Mouse (Mus musculus): ENCODE measurements at regions not wholly inside any gene's neighbourhood (a gene's known extent, or its start where the extent isn't known, plus 50 kb on each side); places are given as distances from the start of the nearest gene placed in this dataset.

DNA sequence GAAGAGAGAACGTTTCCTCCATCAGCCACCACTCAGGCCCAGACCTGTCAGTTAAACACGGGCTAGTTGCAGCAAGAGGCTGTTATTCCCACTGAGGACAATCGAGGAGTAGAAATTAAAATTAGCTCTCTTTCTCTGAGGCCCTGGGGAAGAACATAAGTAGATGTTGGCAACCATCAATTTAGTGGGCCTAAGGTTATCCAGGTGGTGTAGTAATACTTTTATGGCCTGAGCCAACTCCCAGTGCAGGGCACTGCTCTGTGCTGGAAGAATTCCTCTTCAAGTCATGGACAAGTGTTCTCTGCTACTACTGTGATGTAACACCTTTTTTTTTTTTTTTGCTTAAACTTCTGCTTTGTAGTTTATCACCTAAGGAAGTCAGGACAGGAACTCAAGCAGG is 270.1 kb downstream of the Cog6 start:
- TF ChIP-seq GATA1 (IDR thresholded peaks at IDR 0.05; ENCODE audit: borderline replicate concordance, low read length): no peak
- TF ChIP-seq FLI1 (IDR thresholded peaks at IDR 0.05; ENCODE audit: low read length): no peak

Data from megakaryocyte, embryonic 14.5 days (primary cell).